Mouse (Mus musculus): Measurements from ENCODE around the gene Serpine3.

DNA sequence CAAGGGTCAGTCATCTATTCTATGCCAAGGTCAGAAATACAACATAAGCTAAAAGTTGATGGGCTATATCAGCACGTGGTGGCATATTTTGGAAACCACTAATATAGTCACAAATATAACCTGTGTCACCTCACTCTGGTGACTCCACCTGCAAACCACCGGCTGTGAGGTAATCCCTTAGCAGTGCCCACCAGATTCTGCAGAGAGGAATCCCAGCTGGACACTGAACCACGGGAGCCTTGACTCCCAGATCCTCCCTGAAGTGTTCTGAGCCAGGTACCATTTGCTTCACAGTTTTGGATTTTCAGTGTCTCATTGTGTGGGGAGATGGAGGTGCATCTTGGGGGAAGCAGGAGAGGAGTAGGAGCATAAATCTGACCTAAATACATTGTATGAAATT is 13.1 kb upstream of the Serpine3 start:
- TF ChIP-seq CTCF (IDR thresholded peaks at IDR 0.05; ENCODE audit: low read depth, low read length) (no peak), POLR2A (IDR thresholded peaks at IDR 0.05; ENCODE audit: borderline replicate concordance, low read depth, low read length) (no peak)
